Mouse (Mus musculus): ENCODE measurements around the gene Pml. TPM values are rescaled to one million over a fixed set of nuclear protein-coding genes. Genes with fewer than 3 reads are reported as not detected.

The Pml gene
- polyA plus RNA-seq, 1 experiment from 2014 or later, result 13.2 TPM

DNA sequence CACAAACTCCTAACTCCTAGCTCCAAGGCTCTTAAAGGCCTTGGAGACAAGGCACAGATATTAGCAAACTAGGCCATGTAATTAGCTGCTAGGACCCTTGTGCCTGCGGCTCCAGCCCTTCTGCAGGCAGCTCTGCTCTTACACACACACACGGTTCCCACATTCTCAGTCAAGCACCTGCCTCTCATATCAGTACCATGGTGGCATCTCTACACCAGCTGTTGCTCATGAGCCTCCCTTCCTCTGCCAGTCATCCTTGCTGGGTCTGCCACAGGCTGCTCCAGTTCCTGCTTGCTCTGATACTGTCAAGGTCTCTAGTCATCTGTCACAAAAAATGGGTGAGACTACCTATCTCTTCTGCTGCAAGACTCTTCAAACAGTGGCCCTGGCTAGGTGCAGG is 25.2 kb downstream of the Pml start:
- no peak for ATAC-seq
- no peak overlapping the region for H3K27ac ChIP-seq
- H3K36me3 ChIP-seq, result peaks cover 23% of the 10 kb centered on the region
- no peaks in the 10 kb centered on the region for H3K9me3 ChIP-seq
- 96% methylated on average over 2 of the region's 2 CpGs for WGBS
- H3K9ac ChIP-seq, result no peak overlapping the region
- H3K4me2 ChIP-seq (replicated peaks), result no peak overlapping the region
- no peaks in the 10 kb centered on the region for H3K27me3 ChIP-seq (replicated peaks)
- no peak overlapping the region for H3K4me3 ChIP-seq (replicated peaks)
- H3K4me1 ChIP-seq (replicated peaks), result no peaks in the 10 kb centered on the region

DNA sequence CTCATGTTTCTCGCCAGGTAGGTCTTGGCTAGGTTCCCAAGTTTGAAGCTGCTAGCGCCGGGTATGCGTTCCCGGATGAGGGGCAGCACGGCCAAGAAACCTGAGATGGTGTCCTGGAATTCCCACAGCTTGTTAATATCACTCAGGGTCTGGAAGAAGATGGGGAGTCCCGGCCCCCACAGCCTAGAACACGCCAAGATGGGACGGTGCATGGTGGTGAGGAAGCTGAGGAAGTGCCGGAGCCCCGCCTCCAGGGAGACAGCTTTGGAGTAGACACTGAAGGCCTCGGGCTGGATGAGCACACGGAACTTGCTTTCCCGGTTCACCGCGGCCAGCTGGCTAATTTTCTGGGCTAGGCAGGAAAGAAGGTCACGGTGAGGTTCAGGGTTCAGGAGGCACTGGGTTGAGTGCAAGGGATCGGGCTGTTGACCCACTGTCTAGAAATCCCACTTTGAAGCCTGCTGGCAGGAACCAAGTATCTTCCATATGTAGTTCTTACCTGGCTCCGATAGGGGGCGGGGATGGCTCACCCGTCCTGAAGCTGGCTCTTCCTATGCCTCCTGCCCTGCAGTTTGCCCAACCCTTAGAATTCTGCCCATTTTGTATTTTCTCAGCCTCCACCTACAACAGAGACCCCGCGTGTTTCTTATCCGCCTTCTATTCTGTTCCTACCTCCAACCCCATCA is 29.2 kb downstream of the Pml start:
- ATAC-seq, result no peak; the same call in 1 of the 2 replicates
- H3K4me3 ChIP-seq (replicated peaks), result no peak overlapping the region
- 73% methylated on average over 24 of the region's 24 CpGs for WGBS
- H3K9me3 ChIP-seq, result no peaks in the 10 kb centered on the region
- no peak overlapping the region for H3K9ac ChIP-seq
- no peak overlapping the region for H3K27ac ChIP-seq
- no peaks in the 10 kb centered on the region for H3K4me1 ChIP-seq (replicated peaks)
- H3K27me3 ChIP-seq (replicated peaks), result no peaks in the 10 kb centered on the region
- peaks cover 8% of the 10 kb centered on the region for H3K36me3 ChIP-seq
- H3K4me2 ChIP-seq (replicated peaks), result no peak overlapping the region

DNA sequence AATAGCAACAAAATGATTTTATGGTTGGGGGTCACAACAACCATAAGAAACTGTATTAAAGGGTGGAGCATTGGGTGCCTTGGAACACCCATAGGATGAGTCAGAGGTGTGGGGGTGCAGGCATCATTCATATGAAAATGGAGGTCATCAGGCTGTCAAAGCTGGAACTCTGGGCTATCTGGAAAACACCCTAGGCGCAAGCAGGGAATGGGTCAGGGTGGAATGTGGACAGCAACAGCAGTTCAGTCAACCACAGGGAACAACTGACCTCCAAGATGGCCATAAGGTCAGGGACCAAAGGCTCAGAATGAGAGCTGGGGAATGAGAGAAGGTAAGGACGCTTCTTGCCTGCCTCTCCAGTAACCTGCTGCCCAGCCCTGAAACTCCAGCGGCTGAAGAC is 31.0 kb downstream of the Pml start:
- H3K4me2 ChIP-seq (replicated peaks), result no peak overlapping the region
- H3K27ac ChIP-seq, result no peak overlapping the region
- no peak overlapping the region for H3K4me3 ChIP-seq (replicated peaks)
- H3K36me3 ChIP-seq, result peaks cover 8% of the 10 kb centered on the region
- H3K4me1 ChIP-seq (replicated peaks), result peaks cover 13% of the 10 kb centered on the region
- ATAC-seq, result no peak
- H3K9me3 ChIP-seq, result no peaks in the 10 kb centered on the region
- H3K27me3 ChIP-seq (replicated peaks), result no peaks in the 10 kb centered on the region
- H3K9ac ChIP-seq, result no peak overlapping the region
- WGBS, result 85% methylated on average over 3 of the region's 3 CpGs

DNA sequence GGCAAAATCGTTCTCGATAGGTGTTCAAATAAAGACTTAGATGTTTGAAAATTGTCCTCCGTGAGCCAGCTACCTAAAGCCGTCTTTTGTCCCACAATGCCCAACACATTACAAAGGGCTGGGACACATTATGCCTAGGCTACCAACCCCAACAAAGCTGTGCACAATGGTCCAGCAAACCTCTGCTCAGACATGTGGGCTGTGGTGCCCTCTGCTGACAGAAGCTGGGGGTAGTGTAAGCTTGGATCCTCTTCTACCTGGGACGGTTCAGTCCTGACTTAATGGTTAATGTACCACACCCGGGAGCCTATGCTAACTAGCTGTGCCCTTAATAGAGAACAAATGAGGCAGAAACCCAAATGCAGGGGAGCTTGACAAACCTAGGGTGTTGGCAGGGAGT is 33.2 kb downstream of the Pml start:
- H3K4me1 ChIP-seq (replicated peaks), result peaks cover 15% of the 10 kb centered on the region
- H3K9ac ChIP-seq, result no peak overlapping the region
- WGBS, result 60% methylated on average over 6 of the region's 6 CpGs
- no peak overlapping the region for H3K4me3 ChIP-seq (replicated peaks)
- H3K27ac ChIP-seq, result no peak overlapping the region
- no peaks in the 10 kb centered on the region for H3K9me3 ChIP-seq
- ATAC-seq, result no peak
- H3K36me3 ChIP-seq, result 0 out of 2 replicates have a peak, but pooled peaks cover 5% of the 10 kb centered on the region
- no peak overlapping the region for H3K4me2 ChIP-seq (replicated peaks)
- H3K27me3 ChIP-seq (replicated peaks), result no peaks in the 10 kb centered on the region

DNA sequence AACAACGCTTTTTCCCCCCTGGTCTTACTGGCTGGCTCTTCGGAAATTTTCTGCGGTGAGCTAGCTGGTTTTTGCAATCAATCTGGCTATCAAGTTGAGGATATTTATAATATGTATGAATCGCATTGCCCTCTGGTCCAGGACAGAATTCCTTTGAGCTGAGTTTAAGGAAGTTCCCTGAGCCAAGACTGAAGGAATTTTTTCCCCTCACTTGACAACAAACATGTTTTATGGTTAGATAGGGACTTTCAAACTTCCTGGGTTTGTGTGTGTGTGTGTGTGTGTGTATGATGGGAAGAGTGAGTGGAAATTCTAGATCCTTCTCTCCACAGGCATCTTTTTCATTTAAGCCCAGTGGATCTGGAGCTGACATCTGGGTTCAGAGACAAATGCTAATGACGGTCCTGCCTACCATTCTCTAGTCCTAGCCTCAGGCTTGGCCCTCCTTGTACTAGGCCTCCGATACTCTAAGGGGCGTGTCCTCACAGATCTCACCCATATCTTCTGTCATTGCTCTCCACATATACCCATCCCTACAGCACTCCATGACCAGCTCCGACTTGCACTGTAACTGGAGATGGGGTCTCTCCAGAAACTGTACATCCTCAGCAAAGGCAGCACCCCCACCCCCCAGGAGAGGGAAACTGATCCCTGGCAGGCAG is 34.9 kb downstream of the Pml start:
- Histone ChIP-seq H3K4me3 (replicated peaks) (no peak overlapping the region), H3K27ac (no peak overlapping the region), H3K9ac (no peak overlapping the region), H3K4me2 (replicated peaks) (no peak overlapping the region), H3K27me3 (replicated peaks) (no peaks in the 10 kb centered on the region), H3K4me1 (replicated peaks) (peaks cover 15% of the 10 kb centered on the region), H3K9me3 (no peaks in the 10 kb centered on the region), H3K36me3 (no peaks in the 10 kb centered on the region)
- 43% methylated on average over 8 of the region's 8 CpGs for WGBS
- ATAC-seq, result no peak

DNA sequence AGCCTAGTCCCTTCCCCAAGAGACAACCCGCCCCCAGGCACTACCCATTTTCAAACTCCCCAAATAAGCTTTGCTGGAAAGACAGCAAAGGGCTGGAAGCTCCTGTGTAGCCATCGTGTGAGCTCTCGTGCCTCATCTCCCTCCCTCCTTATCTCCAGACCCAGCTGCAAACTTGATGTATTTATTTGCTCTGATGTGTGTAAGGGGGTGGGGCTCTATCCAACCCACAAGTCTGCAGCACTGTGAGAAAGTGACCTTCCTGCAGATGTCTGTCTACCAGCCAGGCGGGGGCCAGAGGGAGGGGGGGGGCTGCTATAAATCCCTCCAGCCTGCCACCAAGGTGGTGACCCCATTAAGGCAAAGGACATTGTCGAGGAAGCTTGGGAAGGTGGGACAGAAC is 35.7 kb downstream of the Pml start:
- Histone ChIP-seq H3K9me3 (no peaks in the 10 kb centered on the region), H3K4me2 (replicated peaks) (no peak overlapping the region), H3K27ac (no peak overlapping the region), H3K36me3 (no peaks in the 10 kb centered on the region), H3K4me3 (replicated peaks) (no peak overlapping the region), H3K27me3 (replicated peaks) (no peaks in the 10 kb centered on the region), H3K4me1 (replicated peaks) (peaks cover 15% of the 10 kb centered on the region), H3K9ac (no peak overlapping the region)
- peak; percentile 82 for ATAC-seq
- WGBS, result 15% methylated on average over 5 of the region's 5 CpGs

DNA sequence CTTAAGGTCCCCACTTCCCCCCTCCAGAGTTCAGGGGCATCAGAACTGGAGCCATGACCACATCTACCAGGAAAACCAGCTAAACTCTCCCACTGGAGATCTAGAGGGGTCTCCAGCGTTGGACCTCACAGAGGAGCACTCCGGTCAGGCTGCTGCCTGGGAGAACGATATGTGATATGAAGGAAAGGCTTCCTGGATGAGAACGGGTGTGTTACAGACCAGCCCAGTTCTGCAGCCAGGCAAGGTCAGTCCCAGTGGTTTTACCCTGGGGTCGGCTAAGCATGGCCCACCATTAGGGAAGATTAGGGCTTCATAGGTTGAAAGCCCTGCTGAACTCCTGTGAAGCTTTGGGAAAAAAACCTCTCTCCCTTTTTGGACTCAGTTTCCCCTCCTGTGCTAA is 36.2 kb downstream of the Pml start:
- no peak for ATAC-seq
- 60% methylated on average over 5 of the region's 5 CpGs for WGBS

DNA sequence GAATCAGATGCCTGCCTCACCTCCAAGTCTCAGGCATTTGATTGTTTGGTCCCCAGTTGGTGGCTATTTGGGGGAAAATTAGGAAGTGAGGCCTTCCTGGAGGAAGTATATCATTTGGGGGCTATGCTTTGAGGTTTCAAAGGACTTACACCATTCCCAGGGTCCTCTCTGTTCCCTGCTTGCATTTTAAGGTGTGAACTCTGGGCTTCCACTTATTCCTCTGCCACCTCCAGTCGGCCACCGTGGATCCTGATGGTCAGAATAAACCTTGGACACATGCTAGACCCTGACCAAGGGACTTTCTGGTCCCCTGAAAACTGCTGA is 39.3 kb downstream of the Pml start:
- Histone ChIP-seq H3K9ac (no peak overlapping the region), H3K27me3 (replicated peaks) (no peaks in the 10 kb centered on the region; the same call in 1 of the 2 replicates), H3K36me3 (no peaks in the 10 kb centered on the region), H3K4me2 (replicated peaks) (no peak overlapping the region), H3K27ac (no peak overlapping the region), H3K4me1 (replicated peaks) (peaks cover 15% of the 10 kb centered on the region), H3K4me3 (replicated peaks) (no peak overlapping the region), H3K9me3 (no peaks in the 10 kb centered on the region)
- whole genome bisulfite sequencing, result 88% methylated on average over 2 of the region's 2 CpGs
- no peak for ATAC-seq

More for the DNA sequence above, 36.2 kb downstream of the Pml start:
- H3K9me3 ChIP-seq, result no peaks in the 10 kb centered on the region
- no peak overlapping the region for H3K4me3 ChIP-seq (replicated peaks)
- H3K9ac ChIP-seq, result no peak overlapping the region
- H3K4me2 ChIP-seq (replicated peaks), result no peak overlapping the region
- H3K27me3 ChIP-seq (replicated peaks), result no peaks in the 10 kb centered on the region
- H3K27ac ChIP-seq, result no peak overlapping the region
- no peaks in the 10 kb centered on the region for H3K36me3 ChIP-seq
- peaks cover 15% of the 10 kb centered on the region for H3K4me1 ChIP-seq (replicated peaks)

DNA sequence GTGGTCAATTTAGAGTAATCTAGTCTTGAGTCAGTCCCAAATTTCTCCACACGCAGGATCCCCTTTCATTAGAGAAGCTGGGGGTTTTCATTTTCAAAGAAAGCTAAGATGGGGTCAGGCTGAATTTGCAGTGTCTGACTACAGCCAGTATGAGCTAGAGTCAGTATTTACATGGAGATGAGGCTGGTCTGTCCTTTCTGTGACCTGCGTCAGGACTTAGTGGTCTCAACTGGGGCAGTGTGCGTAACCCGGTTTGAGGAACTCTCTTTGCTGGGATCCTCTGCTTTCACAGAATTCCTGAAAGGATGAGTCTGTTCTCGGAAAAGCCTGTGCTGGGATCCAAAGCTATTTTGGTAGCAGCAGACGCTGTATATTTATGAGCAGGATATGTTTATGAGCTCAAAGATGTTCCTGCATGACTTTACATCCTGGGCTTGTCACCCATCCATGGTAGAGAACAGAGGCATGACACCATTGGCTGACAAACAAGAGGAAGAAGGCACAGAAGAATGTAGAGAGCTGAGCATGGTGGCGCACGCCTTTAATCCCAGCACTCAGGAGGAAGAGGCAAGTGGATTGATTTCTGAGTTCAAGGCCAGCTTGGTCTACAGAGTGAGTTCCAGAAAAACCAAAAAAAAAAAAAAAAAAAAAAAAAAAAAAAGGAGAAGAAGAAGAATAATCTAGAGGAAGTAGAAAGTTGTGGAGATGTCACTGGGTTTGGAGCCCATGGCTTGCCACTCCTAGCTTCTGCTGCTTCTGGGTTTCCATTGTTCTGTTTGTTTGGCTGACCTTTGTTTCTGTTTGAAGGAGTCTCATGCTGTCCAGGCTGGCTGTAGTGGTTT is 39.9 kb downstream of the Pml start:
- 66% methylated on average over 8 of the region's 8 CpGs for WGBS
- H3K9me3 ChIP-seq, result no peaks in the 10 kb centered on the region
- H3K36me3 ChIP-seq, result no peaks in the 10 kb centered on the region
- H3K9ac ChIP-seq, result no peak overlapping the region
- ATAC-seq, result no peak
- peaks cover 11% of the 10 kb centered on the region for H3K4me1 ChIP-seq (replicated peaks)
- H3K27ac ChIP-seq, result no peak overlapping the region
- H3K27me3 ChIP-seq (replicated peaks), result no peaks in the 10 kb centered on the region; the same call in 1 of the 2 replicates
- H3K4me2 ChIP-seq (replicated peaks), result no peak overlapping the region
- no peak overlapping the region for H3K4me3 ChIP-seq (replicated peaks)

DNA sequence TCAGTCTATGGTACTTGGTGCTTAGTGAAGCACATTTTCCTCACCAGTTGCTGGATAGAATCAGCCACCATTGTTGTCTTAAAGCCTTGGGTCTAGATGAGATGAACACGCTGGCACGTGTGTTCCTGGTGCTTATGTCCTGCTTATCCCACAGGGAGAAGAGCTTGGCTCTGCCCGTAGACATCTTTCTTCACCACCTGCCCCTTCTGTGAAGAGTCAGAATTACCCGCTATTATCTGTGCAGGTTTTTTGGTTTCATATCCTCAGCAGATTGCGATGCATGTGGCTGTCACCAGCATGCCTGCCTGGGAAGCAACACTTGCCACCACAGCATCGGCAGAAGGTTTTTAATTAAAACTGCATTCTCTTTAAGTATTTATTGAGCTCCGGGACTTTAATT is 43.6 kb downstream of the Pml start:
- WGBS, result 86% methylated on average over 7 of the region's 7 CpGs
- H3K9ac ChIP-seq, result no peak overlapping the region
- ATAC-seq, result no peak

DNA sequence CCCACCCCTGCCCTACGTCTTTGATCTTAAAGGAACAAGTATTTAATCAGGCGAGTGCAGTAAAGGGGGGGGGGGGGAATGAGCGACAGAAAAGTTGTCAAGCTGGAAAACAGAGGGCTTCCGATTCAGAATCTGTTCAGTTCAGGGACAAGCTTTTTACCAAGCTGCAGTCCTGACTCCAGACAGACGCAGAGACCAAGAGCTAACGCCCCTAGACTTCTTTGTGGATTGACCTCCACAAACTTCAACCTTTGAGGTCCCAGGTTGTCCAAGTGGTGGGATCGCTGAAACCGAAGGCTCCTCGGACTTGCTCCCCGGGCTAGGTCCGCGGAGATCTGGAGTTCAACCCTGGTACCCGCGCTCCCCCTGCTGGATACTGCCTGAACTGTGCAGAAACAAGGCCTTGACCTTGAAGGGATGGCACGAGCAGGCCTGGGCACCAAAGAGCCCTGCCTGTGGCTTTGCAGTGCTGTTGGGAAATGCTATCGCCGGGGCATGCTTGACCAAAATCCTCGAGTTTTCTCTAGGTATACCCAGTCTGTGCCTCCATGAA is 45.1 kb downstream of the Pml start:
- peak; percentile 87 for ATAC-seq
- H3K27me3 ChIP-seq (replicated peaks), result peaks cover 46% of the 10 kb centered on the region
- no peaks in the 10 kb centered on the region for H3K36me3 ChIP-seq
- 3% methylated on average over 18 of the region's 18 CpGs for WGBS
- peak overlapping the region; percentile 64 for H3K4me2 ChIP-seq (replicated peaks)
- no peaks in the 10 kb centered on the region for H3K9me3 ChIP-seq
- H3K27ac ChIP-seq, result no peak overlapping the region
- peaks cover 16% of the 10 kb centered on the region; the same call in 1 of the 2 replicates for H3K4me1 ChIP-seq (replicated peaks)
- H3K9ac ChIP-seq, result peak overlapping the region; percentile 37; the same call in 1 of the 2 replicates
- peak overlapping the region; percentile 36 for H3K4me3 ChIP-seq (replicated peaks)

More for the DNA sequence above, 43.6 kb downstream of the Pml start:
- H3K4me3 ChIP-seq (replicated peaks), result no peak overlapping the region
- no peaks in the 10 kb centered on the region for H3K9me3 ChIP-seq
- no peak overlapping the region for H3K27ac ChIP-seq
- H3K4me2 ChIP-seq (replicated peaks), result no peak overlapping the region
- peaks cover 14% of the 10 kb centered on the region; the same call in 1 of the 2 replicates for H3K4me1 ChIP-seq (replicated peaks)
- peaks cover 31% of the 10 kb centered on the region for H3K27me3 ChIP-seq (replicated peaks)
- H3K36me3 ChIP-seq, result no peaks in the 10 kb centered on the region

All from intestine, embryonic 15.5 days (tissue).